18 mouse cellular contexts compared by ENCODE assay signal in the genomic region with DNA sequence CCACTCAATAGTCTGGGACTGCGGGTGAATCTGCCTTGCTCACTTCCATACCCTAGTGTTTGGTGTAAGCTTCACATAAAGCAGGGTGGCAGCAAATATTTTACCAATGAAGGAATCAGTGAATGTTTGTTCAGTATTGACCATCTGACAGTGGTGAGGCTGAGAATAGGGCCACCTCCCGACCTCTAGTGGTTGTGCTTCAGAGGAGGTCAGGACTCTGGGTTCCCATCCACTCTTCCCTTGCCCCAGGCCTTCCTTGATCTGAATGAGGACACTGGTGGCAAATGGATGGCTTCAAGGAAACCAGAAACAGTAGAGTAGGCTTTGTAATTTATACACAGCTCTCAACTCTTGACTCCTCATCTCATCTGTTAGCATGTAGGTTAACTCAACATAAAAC. TPM values are rescaled to one million over a fixed set of nuclear protein-coding genes. Genes with fewer than 3 reads are reported as not detected.
DNase-seq lines count a peak whose midpoint lies in the region; ATAC-seq and TF ChIP-seq lines count a peak whose summit lies in the region.
"Had no signal": no experiment of that assay in that cellular context is flagged by ENCODE, and none has a peak within 500 bp of the region (broad histone marks: within the 10 kb centered on the region; RNA-seq: fewer than 3 reads in every experiment).

No protein-coding gene starts in this region.

- H3K4me1 ChIP-seq in hindbrain, postnatal 0 days (ENCODE audit: insufficient read depth, low read length) = peaks cover 10% of the 10 kb centered on the region; the same call in 1 of the 2 replicates
- H3K4me1 ChIP-seq in hindbrain, embryonic 14.5 days (replicated peaks; ENCODE audit: control insufficient read depth, insufficient read depth, low read length) = peaks cover 17% of the 10 kb centered on the region
- peaks cover 23% of the 10 kb centered on the region for H3K4me1 ChIP-seq in neural tube, embryonic 15.5 days
- H3K4me1 ChIP-seq in intestine, postnatal 0 days (replicated peaks; ENCODE audit: control insufficient read depth, insufficient read depth, low read length) = peaks cover 16% of the 10 kb centered on the region

- 64% methylated on average over 2 of the region's 2 CpGs for WGBS in hindbrain, postnatal 0 days
- WGBS in hindbrain, embryonic 14.5 days = 76% methylated on average over 2 of the region's 2 CpGs
- 82% methylated on average over 2 of the region's 2 CpGs for WGBS in neural tube, embryonic 15.5 days
- 50% methylated on average over 2 of the region's 2 CpGs for WGBS in intestine, postnatal 0 days

- peak; percentile 22; the same call in 1 of the 2 replicates for TF ChIP-seq CTCF in hindbrain, postnatal 0 days (IDR thresholded peaks at IDR 0.05; ENCODE audit: low read depth)
- TF ChIP-seq CTCF in intestine, postnatal 0 days (IDR thresholded peaks at IDR 0.05; ENCODE audit: low read depth) = peak; percentile 48

- H3K9me3 ChIP-seq in hindbrain, postnatal 0 days (ENCODE audit: low read length) = no peaks in the 10 kb centered on the region
- H3K9me3 ChIP-seq in hindbrain, embryonic 14.5 days (ENCODE audit: control insufficient read depth, low read length) = no peaks in the 10 kb centered on the region
- H3K9me3 ChIP-seq in neural tube, embryonic 15.5 days (replicated peaks) = no peaks in the 10 kb centered on the region
- no peaks in the 10 kb centered on the region for H3K9me3 ChIP-seq in intestine, postnatal 0 days (ENCODE audit: control insufficient read depth)
- H3K9me3 ChIP-seq: embryonic facial prominence, embryonic 12.5 days; kidney, embryonic 15.5 days; limb, embryonic 10.5 days; neural tube, embryonic 12.5 days had no signal

- DNase-seq in hindbrain, postnatal 0 days (ENCODE audit: low spot score) = no peak
- DNase-seq in hindbrain, embryonic 14.5 days (ENCODE audit: low spot score) = no peak
- DNase-seq in neural tube, embryonic 10.5 days (ENCODE audit: extremely low spot score, low spot score) = no peak
- DNase-seq in left cerebral cortex, adult 8-10 months (ENCODE audit: low spot score in 2 of 2) = no peak
- DNase-seq in T-cell, adult 2 months (ENCODE audit: low spot score) = no peak
- DNase-seq: adrenal gland, postnatal 10 days; heart, postnatal 10 days; right cerebral cortex, postnatal 25 days; thymus, postnatal 36 days had no signal

- no peak overlapping the region for H3K9ac ChIP-seq in hindbrain, postnatal 0 days (replicated peaks; ENCODE audit: low read length)
- no peak overlapping the region for H3K9ac ChIP-seq in hindbrain, embryonic 14.5 days
- no peak overlapping the region for H3K9ac ChIP-seq in neural tube, embryonic 15.5 days (replicated peaks)
- no peak overlapping the region for H3K9ac ChIP-seq in intestine, postnatal 0 days (ENCODE audit: low read depth, low read length)
- H3K9ac ChIP-seq: embryonic facial prominence, embryonic 12.5 days; lung, embryonic 14.5 days; neural tube, embryonic 12.5 days had no signal

- H3K4me2 ChIP-seq in hindbrain, postnatal 0 days (ENCODE audit: low read depth, low read length) = no peak overlapping the region
- no peak overlapping the region for H3K4me2 ChIP-seq in hindbrain, embryonic 14.5 days (replicated peaks)
- H3K4me2 ChIP-seq in neural tube, embryonic 15.5 days = no peak overlapping the region
- no peak overlapping the region for H3K4me2 ChIP-seq in intestine, postnatal 0 days (replicated peaks; ENCODE audit: low read depth)

- no peaks in the 10 kb centered on the region for H3K27me3 ChIP-seq in hindbrain, postnatal 0 days (ENCODE audit: insufficient read depth, low read length)
- H3K27me3 ChIP-seq in hindbrain, embryonic 14.5 days (ENCODE audit: control insufficient read depth, insufficient read depth, low read length) = no peaks in the 10 kb centered on the region
- no peaks in the 10 kb centered on the region for H3K27me3 ChIP-seq in neural tube, embryonic 15.5 days (replicated peaks)
- no peaks in the 10 kb centered on the region for H3K27me3 ChIP-seq in intestine, postnatal 0 days (replicated peaks; ENCODE audit: control insufficient read depth, insufficient read depth, low read length)
- H3K27me3 ChIP-seq: embryonic facial prominence, embryonic 12.5 days; kidney, embryonic 15.5 days; neural tube, embryonic 12.5 days had no signal

- H3K36me3 ChIP-seq in hindbrain, postnatal 0 days (ENCODE audit: insufficient read depth, low read length) = no peaks in the 10 kb centered on the region
- H3K36me3 ChIP-seq in hindbrain, embryonic 14.5 days (replicated peaks; ENCODE audit: control insufficient read depth, insufficient read depth) = peaks cover 11% of the 10 kb centered on the region
- H3K36me3 ChIP-seq in neural tube, embryonic 15.5 days = peaks cover 8% of the 10 kb centered on the region
- H3K36me3 ChIP-seq in intestine, postnatal 0 days (ENCODE audit: control insufficient read depth, insufficient read depth) = no peaks in the 10 kb centered on the region; the same call in 1 of the 2 replicates

- no peak overlapping the region for H3K4me3 ChIP-seq in hindbrain, postnatal 0 days (ENCODE audit: low read length)
- H3K4me3 ChIP-seq in hindbrain, embryonic 14.5 days (replicated peaks; ENCODE audit: low read length) = no peak overlapping the region
- no peak overlapping the region for H3K4me3 ChIP-seq in neural tube, embryonic 15.5 days (replicated peaks)
- no peak overlapping the region for H3K4me3 ChIP-seq in intestine, postnatal 0 days (ENCODE audit: low read depth, low read length)
- H3K4me3 ChIP-seq: neural tube, embryonic 12.5 days had no signal

- peak overlapping the region; percentile 99; the same call in 1 of the 2 replicates for H3K27ac ChIP-seq in hindbrain, postnatal 0 days
- no peak overlapping the region for H3K27ac ChIP-seq in hindbrain, embryonic 14.5 days
- 0 out of 2 replicates have a peak overlapping the region, but pooled peaks have one; percentile 98 for H3K27ac ChIP-seq in neural tube, embryonic 15.5 days (replicated peaks)
- H3K27ac ChIP-seq in intestine, postnatal 0 days (ENCODE audit: low read depth, low read length) = no peak overlapping the region; the same call in 1 of the 2 replicates
- H3K27ac ChIP-seq: neural tube, embryonic 12.5 days had no signal

- ATAC-seq in hindbrain, postnatal 0 days = no peak
- ATAC-seq in hindbrain, embryonic 14.5 days (ENCODE audit: low FRiP score) = no peak
- no peak for ATAC-seq in neural tube, embryonic 15.5 days (ENCODE audit: low FRiP score)
- ATAC-seq in intestine, postnatal 0 days = no peak
- ATAC-seq: CD4-positive, CD25-positive, alpha-beta regulatory T cell, adult 4 months; forebrain, embryonic 16.5 days had no signal

RNA-seq across cellular contexts. Expression of gene Fchsd2, which starts 14.0 kb away (rescaled TPM):
- 42.9 and 43.1 TPM in 2 replicates for total RNA-seq in hindbrain, postnatal 0 days (2014; rRNA removed)
- 32.1 and 34.2 TPM in 2 replicates for polyA plus RNA-seq in hindbrain, postnatal 0 days (2015; fragmentation: Nextera tagmentation; extraction: Ambion mirVana)
- polyA plus RNA-seq in hindbrain, embryonic 14.5 days (2014; fragmentation: Nextera tagmentation; extraction: Ambion mirVana) = 48.2 and 51.5 TPM in 2 replicates
- 35.9 and 39.4 TPM in 2 replicates for polyA plus RNA-seq in neural tube, embryonic 15.5 days (2015; fragmentation: Nextera tagmentation; extraction: Ambion mirVana)
- 20.1 and 26.1 TPM in 2 replicates for polyA plus RNA-seq in intestine, postnatal 0 days (2015; fragmentation: Nextera tagmentation; extraction: Ambion mirVana)
- 10 to 100 TPM; 44.1 to 47.7 (median 46.5) TPM for total RNA-seq in left cerebral cortex, adult 8-10 months (2022)

Comparison
In these comparisons a context has a peak if more than half of its experiments do, and no peak if none do; other contexts are left out.
1. H3K27ac ChIP-seq: peak in hindbrain, postnatal 0 days (single experiment) and neural tube, embryonic 15.5 days (single experiment); none in hindbrain, embryonic 14.5 days (single experiment) and intestine, postnatal 0 days (single experiment).